Mouse (Mus musculus): ENCODE measurements around the gene Macrod1. TPM values are rescaled to one million over a fixed set of nuclear protein-coding genes. Genes with fewer than 3 reads are reported as not detected.
A peak's percentile ranks its signal among the peaks of the same experiment; 100 is the strongest.
"Not testable (repeated sequence)": the region's sequence is repeated elsewhere in the genome, so short reads cannot be mapped to it uniquely, and the experiment has no call there.

Gene Macrod1
- polyA plus RNA-seq, 1 experiment from 2014 or later = 3.3 TPM

GRCm38 (mm10) chr19:7044706-7045105, 11.9 kb upstream of the Macrod1 start:
- Histone ChIP-seq H3K9me3 (ENCODE audit: control insufficient read depth, low read length) (no peaks in the 10 kb centered on the region), H3K27ac (ENCODE audit: low read depth, low read length) (no peak overlapping the region), H3K9ac (ENCODE audit: low read length) (no peak overlapping the region), H3K27me3 (ENCODE audit: control insufficient read depth, insufficient read depth, low read length) (no peaks in the 10 kb centered on the region), H3K4me3 (ENCODE audit: low read depth, low read length) (no peak overlapping the region), H3K36me3 (ENCODE audit: control insufficient read depth, insufficient read depth, low read length) (no peaks in the 10 kb centered on the region), H3K4me1 (ENCODE audit: control insufficient read depth, insufficient read depth, low read length) (peaks cover 6% of the 10 kb centered on the region; the same call in 1 of the 2 replicates), H3K4me2 (ENCODE audit: low read depth) (no peak overlapping the region)
- ATAC-seq (ENCODE audit: insufficient read depth, low FRiP score, low TSS enrichment) (no peak), DNase-seq (ENCODE audit: low spot score) (no peak)
- 14% methylated on average over 4 of the region's 4 CpGs for WGBS

DNA sequence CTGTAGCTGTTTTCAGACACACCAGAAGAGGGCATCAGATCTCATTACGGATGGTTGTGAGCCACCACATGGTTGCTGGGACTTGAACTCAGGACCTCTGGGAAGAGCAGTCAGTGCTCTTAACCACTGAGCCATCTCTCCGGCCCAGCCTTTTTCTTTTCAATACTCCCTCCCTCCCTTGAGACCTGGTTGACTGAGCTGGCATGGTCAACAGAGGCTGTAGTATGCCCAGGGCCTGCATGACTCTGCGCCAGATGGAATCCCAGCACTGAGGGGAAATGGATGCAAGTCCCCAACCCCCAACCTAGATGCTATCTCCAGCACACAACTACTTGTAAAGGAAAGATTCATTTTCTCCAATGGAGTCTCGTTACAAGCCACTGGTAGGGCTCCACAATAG, 3.2 kb upstream of the Macrod1 start:
- not testable (repeated sequence) for H3K27me3 ChIP-seq (ENCODE audit: control insufficient read depth, insufficient read depth, low read length); ATAC-seq (ENCODE audit: insufficient read depth, low FRiP score, low TSS enrichment); H3K4me3 ChIP-seq (ENCODE audit: low read depth, low read length); H3K9me3 ChIP-seq (ENCODE audit: control insufficient read depth, low read length); H3K36me3 ChIP-seq (ENCODE audit: control insufficient read depth, insufficient read depth, low read length); H3K9ac ChIP-seq (ENCODE audit: low read length); H3K4me2 ChIP-seq (ENCODE audit: low read depth); H3K27ac ChIP-seq (ENCODE audit: low read depth, low read length); DNase-seq (ENCODE audit: low spot score)
- H3K4me1 ChIP-seq (ENCODE audit: control insufficient read depth, insufficient read depth, low read length) = peaks cover 15% of the 10 kb centered on the region
- 79% methylated on average over 4 of the region's 4 CpGs for WGBS

- DNase-seq (ENCODE audit: low spot score) (no peak), ATAC-seq (ENCODE audit: insufficient read depth, low FRiP score, low TSS enrichment) (no peak)
- no peak overlapping the region for H3K4me2 ChIP-seq (ENCODE audit: low read depth)
- H3K27ac ChIP-seq (ENCODE audit: low read depth, low read length) = no peak overlapping the region
- H3K36me3 ChIP-seq (ENCODE audit: control insufficient read depth, insufficient read depth, low read length) = no peaks in the 10 kb centered on the region
- no peak overlapping the region for H3K4me3 ChIP-seq (ENCODE audit: low read depth, low read length)
- no peak overlapping the region for H3K9ac ChIP-seq (ENCODE audit: low read length)
- peaks cover 15% of the 10 kb centered on the region for H3K4me1 ChIP-seq (ENCODE audit: control insufficient read depth, insufficient read depth, low read length)
- WGBS = 63% methylated on average over 10 of the region's 10 CpGs
- H3K9me3 ChIP-seq (ENCODE audit: control insufficient read depth, low read length) = no peaks in the 10 kb centered on the region
- peaks cover 15% of the 10 kb centered on the region for H3K27me3 ChIP-seq (ENCODE audit: control insufficient read depth, insufficient read depth, low read length)
These were observed 1.8 kb upstream of the Macrod1 start for GRCm38 (mm10) chr19:7054772-7055171.

DNA sequence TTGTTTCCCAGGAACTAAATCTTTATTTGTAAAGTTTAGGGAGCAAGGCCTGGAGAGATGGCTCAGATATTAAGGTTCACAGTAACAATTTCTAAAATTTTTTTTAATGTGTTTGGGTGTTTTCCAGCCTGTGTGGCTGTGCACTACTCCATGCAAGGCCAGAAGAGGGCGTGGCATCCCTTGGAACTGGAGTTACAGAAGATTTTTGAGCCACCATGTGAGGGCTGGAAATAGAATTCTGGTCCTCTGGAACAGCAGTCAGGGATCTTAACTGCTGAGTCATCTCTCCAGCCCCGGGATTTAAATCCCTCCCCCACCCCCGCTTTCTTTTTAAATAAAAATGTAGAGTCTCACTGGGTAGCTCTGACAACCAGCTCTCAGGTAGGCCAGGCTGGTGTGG, 1.4 kb upstream of the Macrod1 start:
- Histone ChIP-seq H3K9ac (ENCODE audit: low read length) (no peak overlapping the region), H3K4me2 (ENCODE audit: low read depth) (no peak overlapping the region), H3K4me1 (ENCODE audit: control insufficient read depth, insufficient read depth, low read length) (peaks cover 15% of the 10 kb centered on the region), H3K9me3 (ENCODE audit: control insufficient read depth, low read length) (no peaks in the 10 kb centered on the region), H3K4me3 (ENCODE audit: low read depth, low read length) (no peak overlapping the region), H3K36me3 (ENCODE audit: control insufficient read depth, insufficient read depth, low read length) (no peaks in the 10 kb centered on the region), H3K27ac (ENCODE audit: low read depth, low read length) (no peak overlapping the region), H3K27me3 (ENCODE audit: control insufficient read depth, insufficient read depth, low read length) (peaks cover 15% of the 10 kb centered on the region)
- DNase-seq (ENCODE audit: low spot score) (no peak), ATAC-seq (ENCODE audit: insufficient read depth, low FRiP score, low TSS enrichment) (no peak)
- WGBS = 47% methylated on average over 3 of the region's 3 CpGs

DNA sequence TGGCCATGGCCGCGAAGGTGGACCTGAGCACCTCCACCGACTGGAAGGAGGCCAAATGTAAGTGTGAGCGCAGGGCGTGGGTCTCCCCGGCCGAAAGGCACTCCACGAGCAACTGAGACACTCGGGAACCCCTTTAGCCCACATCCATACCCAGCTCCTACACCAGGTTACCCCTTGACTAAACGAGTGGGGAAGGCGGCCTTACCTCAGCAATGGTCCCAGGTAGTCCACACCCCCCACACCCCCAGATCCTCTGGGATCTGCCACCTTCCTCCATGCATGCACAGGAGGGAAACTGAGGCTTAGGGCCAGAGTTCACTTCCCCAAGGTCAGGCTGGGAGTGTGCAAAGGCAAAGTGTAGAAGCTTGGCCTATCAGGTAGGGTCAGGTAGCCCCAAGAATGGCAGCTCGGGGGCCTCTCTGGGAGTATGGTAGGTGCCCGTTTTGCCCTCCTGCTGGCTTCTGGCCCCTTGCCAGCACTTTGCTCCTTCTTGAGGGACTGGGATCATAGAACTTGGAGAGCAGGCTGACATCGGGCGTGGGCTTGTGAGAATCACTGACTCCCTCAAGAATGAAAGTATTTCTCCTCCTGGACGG, 614 bp downstream of the Macrod1 start:
- H3K4me2 ChIP-seq (ENCODE audit: low read depth) = peak overlapping the region; percentile 99
- H3K27ac ChIP-seq (ENCODE audit: low read depth, low read length) = no peak overlapping the region
- peaks cover 15% of the 10 kb centered on the region for H3K4me1 ChIP-seq (ENCODE audit: control insufficient read depth, insufficient read depth, low read length)
- peak overlapping the region; percentile 45 for H3K9ac ChIP-seq (ENCODE audit: low read length)
- H3K36me3 ChIP-seq (ENCODE audit: control insufficient read depth, insufficient read depth, low read length) = no peaks in the 10 kb centered on the region
- H3K9me3 ChIP-seq (ENCODE audit: control insufficient read depth, low read length) = no peaks in the 10 kb centered on the region
- DNase-seq (ENCODE audit: low spot score) (no peak), ATAC-seq (ENCODE audit: insufficient read depth, low FRiP score, low TSS enrichment) (peak; percentile 48)
- peaks cover 15% of the 10 kb centered on the region for H3K27me3 ChIP-seq (ENCODE audit: control insufficient read depth, insufficient read depth, low read length)
- peak overlapping the region; percentile 62 for H3K4me3 ChIP-seq (ENCODE audit: low read depth, low read length)
- 6% methylated on average over 16 of the region's 16 CpGs for WGBS

- under 1% methylated on average over 15 of the region's 15 CpGs for WGBS
- no peak overlapping the region for H3K9ac ChIP-seq (ENCODE audit: low read length)
- no peaks in the 10 kb centered on the region for H3K36me3 ChIP-seq (ENCODE audit: control insufficient read depth, insufficient read depth, low read length)
- peak overlapping the region; percentile 62 for H3K4me3 ChIP-seq (ENCODE audit: low read depth, low read length)
- H3K27ac ChIP-seq (ENCODE audit: low read depth, low read length) = no peak overlapping the region
- peak; percentile 61 for ATAC-seq (ENCODE audit: insufficient read depth, low FRiP score, low TSS enrichment)
- H3K27me3 ChIP-seq (ENCODE audit: control insufficient read depth, insufficient read depth, low read length) = peaks cover 15% of the 10 kb centered on the region
- peak overlapping the region; percentile 99 for H3K4me2 ChIP-seq (ENCODE audit: low read depth)
- peak; percentile 85 for DNase-seq (ENCODE audit: low spot score)
- peaks cover 15% of the 10 kb centered on the region for H3K4me1 ChIP-seq (ENCODE audit: control insufficient read depth, insufficient read depth, low read length)
- no peaks in the 10 kb centered on the region for H3K9me3 ChIP-seq (ENCODE audit: control insufficient read depth, low read length)
These were observed 1.2 kb downstream of the Macrod1 start for GRCm38 (mm10) chr19:7057722-7058207.

- no peak overlapping the region for H3K9ac ChIP-seq (ENCODE audit: low read length)
- H3K36me3 ChIP-seq (ENCODE audit: control insufficient read depth, insufficient read depth, low read length) = no peaks in the 10 kb centered on the region
- DNase-seq (ENCODE audit: low spot score) (no peak), ATAC-seq (ENCODE audit: insufficient read depth, low FRiP score, low TSS enrichment) (no peak)
- peaks cover 15% of the 10 kb centered on the region for H3K27me3 ChIP-seq (ENCODE audit: control insufficient read depth, insufficient read depth, low read length)
- H3K4me1 ChIP-seq (ENCODE audit: control insufficient read depth, insufficient read depth, low read length) = peaks cover 15% of the 10 kb centered on the region
- WGBS = 63% methylated on average over 6 of the region's 6 CpGs
- no peak overlapping the region for H3K27ac ChIP-seq (ENCODE audit: low read depth, low read length)
- no peak overlapping the region for H3K4me3 ChIP-seq (ENCODE audit: low read depth, low read length)
- H3K4me2 ChIP-seq (ENCODE audit: low read depth) = no peak overlapping the region
- no peaks in the 10 kb centered on the region for H3K9me3 ChIP-seq (ENCODE audit: control insufficient read depth, low read length)
These were observed 1.9 kb downstream of the Macrod1 start for GRCm38 (mm10) chr19:7058541-7058940.

DNA sequence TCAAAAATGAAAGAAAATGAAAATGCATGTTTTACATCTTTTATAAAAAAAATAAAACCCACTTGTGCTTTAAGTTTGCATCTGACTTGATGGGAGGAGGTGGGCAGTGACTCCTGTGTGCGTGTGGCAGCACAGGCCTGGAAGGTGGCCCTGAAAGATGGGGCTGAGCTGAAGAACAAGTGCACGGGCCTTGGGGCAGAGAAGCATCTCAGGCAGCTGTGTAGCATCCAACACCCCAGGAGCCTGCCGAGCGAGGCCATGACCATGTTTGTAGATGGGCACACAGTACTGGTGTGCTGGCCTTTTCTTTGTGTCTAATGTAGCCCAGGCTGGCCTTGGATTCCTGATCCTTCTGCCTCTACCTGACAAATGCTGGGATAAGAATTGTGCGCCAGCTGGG, 5.5 kb downstream of the Macrod1 start:
- peaks cover 23% of the 10 kb centered on the region for H3K4me1 ChIP-seq (ENCODE audit: control insufficient read depth, insufficient read depth, low read length)
- H3K4me2 ChIP-seq (ENCODE audit: low read depth) = no peak overlapping the region
- no peak overlapping the region for H3K9ac ChIP-seq (ENCODE audit: low read length)
- no peak overlapping the region for H3K27ac ChIP-seq (ENCODE audit: low read depth, low read length)
- 89% methylated on average over 5 of the region's 5 CpGs for WGBS
- peaks cover 19% of the 10 kb centered on the region for H3K27me3 ChIP-seq (ENCODE audit: control insufficient read depth, insufficient read depth, low read length)
- no peaks in the 10 kb centered on the region for H3K9me3 ChIP-seq (ENCODE audit: control insufficient read depth, low read length)
- no peak overlapping the region for H3K4me3 ChIP-seq (ENCODE audit: low read depth, low read length)
- no peaks in the 10 kb centered on the region for H3K36me3 ChIP-seq (ENCODE audit: control insufficient read depth, insufficient read depth, low read length)
- no peak for ATAC-seq (ENCODE audit: insufficient read depth, low FRiP score, low TSS enrichment)
- DNase-seq (ENCODE audit: low spot score) = no peak

- no peak for ATAC-seq (ENCODE audit: insufficient read depth, low FRiP score, low TSS enrichment)
- Histone ChIP-seq H3K4me2 (ENCODE audit: low read depth) (no peak overlapping the region), H3K36me3 (ENCODE audit: control insufficient read depth, insufficient read depth, low read length) (no peaks in the 10 kb centered on the region), H3K27me3 (ENCODE audit: control insufficient read depth, insufficient read depth, low read length) (peaks cover 21% of the 10 kb centered on the region), H3K4me3 (ENCODE audit: low read depth, low read length) (no peak overlapping the region), H3K9ac (ENCODE audit: low read length) (no peak overlapping the region), H3K4me1 (ENCODE audit: control insufficient read depth, insufficient read depth, low read length) (peaks cover 24% of the 10 kb centered on the region), H3K9me3 (ENCODE audit: control insufficient read depth, low read length) (no peaks in the 10 kb centered on the region), H3K27ac (ENCODE audit: low read depth, low read length) (no peak overlapping the region)
- 93% methylated on average over 8 of the region's 8 CpGs for WGBS
- no peak for DNase-seq (ENCODE audit: low spot score)
These were observed 6.3 kb downstream of the Macrod1 start for GRCm38 (mm10) chr19:7062916-7063315.
